Mouse (Mus musculus) heart, embryonic 12.5 days (tissue): ENCODE measurements around the gene Cpa4. TPM values are rescaled to one million over a fixed set of nuclear protein-coding genes. Genes with fewer than 3 reads are reported as not detected.

Experiments
- ATAC-seq: fragments of 200-750 bp; cut with Nextera tagmentation; 2 replicates; pipeline ENCODE4 v1.8.0; 2017; ENCODE audit warnings: moderate TSS enrichment, moderate library complexity; ENCODE audit not compliant: insufficient number of reproducible peaks, low FRiP score
- H3K27ac ChIP-seq: fragments of 300-500 bp; sonication (generic); 2 replicates; pipeline ENCODE4 v1.5.1; 2016; ENCODE audit warnings: mild to moderate bottlenecking, moderate library complexity; ENCODE audit not compliant: poor library complexity, severe bottlenecking
- H3K27me3 ChIP-seq: fragments of 300-500 bp; sonication (generic); replicated peaks from 2 replicates; pipeline ENCODE4 v1.6.1; 2016; ENCODE audit warnings: mild to moderate bottlenecking, moderate library complexity
- H3K36me3 ChIP-seq: fragments of 300-500 bp; sonication (generic); 2 replicates; pipeline ENCODE4 v1.6.1; 2016; ENCODE audit warnings: mild to moderate bottlenecking, moderate library complexity
- H3K4me1 ChIP-seq: fragments of 300-500 bp; sonication (generic); replicated peaks from 2 replicates; pipeline ENCODE4 v1.6.1; 2016; ENCODE audit warnings: mild to moderate bottlenecking
- H3K4me2 ChIP-seq: fragments of 300-500 bp; sonication (generic); 2 replicates; pipeline ENCODE4 v1.6.1; 2016; ENCODE audit warnings: mild to moderate bottlenecking, moderate library complexity
- H3K4me3 ChIP-seq: fragments of 300-500 bp; sonication (generic); 2 replicates; pipeline ENCODE4 v1.5.1; 2016; ENCODE audit warnings: mild to moderate bottlenecking
- H3K9ac ChIP-seq: fragments of 300-500 bp; sonication (generic); 2 replicates; pipeline ENCODE4 v1.6.1; 2016; ENCODE audit warnings: mild to moderate bottlenecking, moderate library complexity
- H3K9me3 ChIP-seq: fragments of 300-500 bp; sonication (generic); replicated peaks from 2 replicates; pipeline ENCODE4 v1.6.1; 2016; ENCODE audit warnings: mild to moderate bottlenecking, moderate library complexity
- whole genome bisulfite sequencing: fragments of 180-500 bp; shearing (Covaris S2); methylation state at CpG from one replicate; pipeline ENCODE4 v1.1.7; 2016; 5-methylcytosine and 5-hydroxymethylcytosine counted together
- polyA plus RNA-seq: library from polyadenylated mRNA; unstranded; fragments of >200 nt; fragmentation: Nextera tagmentation; extraction: Ambion mirVana; gene quantifications from 2 replicates; pipeline ENCODE4 v1.2.1, GENCODE M21; 2016

Gene Cpa4
- polyA plus RNA-seq, 1 experiment from 2014 or later = 2.9 TPM

GRCm38 (mm10) chr6:30552628-30553027, 15.5 kb upstream of the Cpa4 start:
- WGBS = 59% methylated on average over 6 of the region's 6 CpGs
- Histone ChIP-seq H3K9ac (no peak overlapping the region), H3K4me2 (no peak overlapping the region), H3K27me3 (no peaks in the 10 kb centered on the region), H3K9me3 (no peaks in the 10 kb centered on the region), H3K4me1 (peaks cover 25% of the 10 kb centered on the region), H3K36me3 (no peaks in the 10 kb centered on the region), H3K27ac (no peak overlapping the region), H3K4me3 (no peak overlapping the region)
- ATAC-seq = no peak

GRCm38 (mm10) chr6:30553381-30554010, 14.7 kb upstream of the Cpa4 start:
- H3K4me1 ChIP-seq = peaks cover 20% of the 10 kb centered on the region
- H3K4me2 ChIP-seq = no peak overlapping the region
- no peak overlapping the region for H3K27ac ChIP-seq
- H3K9me3 ChIP-seq = no peaks in the 10 kb centered on the region
- 73% methylated on average over 7 of the region's 7 CpGs for WGBS
- no peaks in the 10 kb centered on the region for H3K27me3 ChIP-seq
- H3K9ac ChIP-seq = no peak overlapping the region
- H3K36me3 ChIP-seq = no peaks in the 10 kb centered on the region
- no peak for ATAC-seq
- no peak overlapping the region for H3K4me3 ChIP-seq

- H3K4me3 ChIP-seq = no peak overlapping the region
- H3K9ac ChIP-seq = no peak overlapping the region
- H3K36me3 ChIP-seq = no peaks in the 10 kb centered on the region
- no peaks in the 10 kb centered on the region for H3K9me3 ChIP-seq
- no peak for ATAC-seq
- 82% methylated on average over 5 of the region's 5 CpGs for WGBS
- H3K27me3 ChIP-seq = no peaks in the 10 kb centered on the region
- H3K27ac ChIP-seq = no peak overlapping the region
- H3K4me2 ChIP-seq = no peak overlapping the region
- peaks cover 18% of the 10 kb centered on the region for H3K4me1 ChIP-seq
Observed at GRCm38 (mm10) chr6:30554092-30554491, 14.1 kb upstream of the Cpa4 start.

GRCm38 (mm10) chr6:30554621-30555170, 13.5 kb upstream of the Cpa4 start:
- WGBS = 94% methylated on average over 5 of the region's 5 CpGs
- Histone ChIP-seq H3K27me3 (no peaks in the 10 kb centered on the region), H3K9ac (no peak overlapping the region), H3K36me3 (no peaks in the 10 kb centered on the region), H3K9me3 (no peaks in the 10 kb centered on the region), H3K4me1 (peaks cover 12% of the 10 kb centered on the region), H3K4me2 (no peak overlapping the region), H3K27ac (no peak overlapping the region), H3K4me3 (no peak overlapping the region)
- ATAC-seq = no peak

- no peaks in the 10 kb centered on the region for H3K36me3 ChIP-seq
- no peak overlapping the region for H3K9ac ChIP-seq
- H3K4me2 ChIP-seq = no peak overlapping the region
- H3K4me1 ChIP-seq = peaks cover 12% of the 10 kb centered on the region
- ATAC-seq = no peak
- H3K27ac ChIP-seq = no peak overlapping the region
- no peak overlapping the region for H3K4me3 ChIP-seq
- no peaks in the 10 kb centered on the region for H3K27me3 ChIP-seq
- no peaks in the 10 kb centered on the region for H3K9me3 ChIP-seq
- WGBS = 21% methylated on average over 4 of the region's 9 CpGs
Observed at GRCm38 (mm10) chr6:30556080-30556479, 12.1 kb upstream of the Cpa4 start.

GRCm38 (mm10) chr6:30559726-30560125, 8.4 kb upstream of the Cpa4 start:
- Histone ChIP-seq H3K4me3 (no peak overlapping the region), H3K9ac (no peak overlapping the region), H3K27me3 (no peaks in the 10 kb centered on the region), H3K36me3 (no peaks in the 10 kb centered on the region), H3K4me1 (peaks cover 7% of the 10 kb centered on the region), H3K27ac (no peak overlapping the region), H3K4me2 (no peak overlapping the region), H3K9me3 (no peaks in the 10 kb centered on the region)
- ATAC-seq = no peak
- 52% methylated on average over 1 of the region's 1 CpGs for WGBS

- H3K4me3 ChIP-seq = no peak overlapping the region
- H3K9ac ChIP-seq = no peak overlapping the region
- no peaks in the 10 kb centered on the region for H3K36me3 ChIP-seq
- H3K9me3 ChIP-seq = no peaks in the 10 kb centered on the region
- no peak overlapping the region for H3K27ac ChIP-seq
- H3K27me3 ChIP-seq = no peaks in the 10 kb centered on the region
- ATAC-seq = no peak
- WGBS = 82% methylated on average over 4 of the region's 4 CpGs
- no peaks in the 10 kb centered on the region for H3K4me1 ChIP-seq
- H3K4me2 ChIP-seq = no peak overlapping the region
Observed at GRCm38 (mm10) chr6:30562132-30562531, 6.0 kb upstream of the Cpa4 start.

GRCm38 (mm10) chr6:30563575-30563974, 4.6 kb upstream of the Cpa4 start:
- H3K4me1 ChIP-seq = peaks cover 6% of the 10 kb centered on the region; the same call in 1 of the 2 replicates
- no peaks in the 10 kb centered on the region for H3K9me3 ChIP-seq
- H3K27me3 ChIP-seq = no peaks in the 10 kb centered on the region
- H3K4me3 ChIP-seq = no peak overlapping the region
- WGBS = 71% methylated on average over 6 of the region's 6 CpGs
- H3K36me3 ChIP-seq = no peaks in the 10 kb centered on the region
- ATAC-seq = no peak
- H3K9ac ChIP-seq = no peak overlapping the region
- H3K4me2 ChIP-seq = no peak overlapping the region
- no peak overlapping the region for H3K27ac ChIP-seq

- Histone ChIP-seq H3K27me3 (no peaks in the 10 kb centered on the region), H3K4me3 (no peak overlapping the region)
- WGBS = 88% methylated on average over 6 of the region's 6 CpGs
Observed at GRCm38 (mm10) chr6:30564051-30564450, 4.1 kb upstream of the Cpa4 start.

GRCm38 (mm10) chr6:30569331-30569730, 1.2 kb downstream of the Cpa4 start:
- whole genome bisulfite sequencing = 84% methylated on average over 10 of the region's 10 CpGs
- Histone ChIP-seq H3K4me1 (peaks cover 41% of the 10 kb centered on the region), H3K27ac (no peak overlapping the region)

More at GRCm38 (mm10) chr6:30564051-30564450, 4.1 kb upstream of the Cpa4 start:
- Histone ChIP-seq H3K9ac (no peak overlapping the region), H3K4me1 (peaks cover 8% of the 10 kb centered on the region; the same call in 1 of the 2 replicates), H3K27ac (no peak overlapping the region), H3K4me2 (no peak overlapping the region), H3K9me3 (no peaks in the 10 kb centered on the region), H3K36me3 (no peaks in the 10 kb centered on the region)
- no peak for ATAC-seq

GRCm38 (mm10) chr6:30570012-30570411, 1.8 kb downstream of the Cpa4 start:
- Histone ChIP-seq H3K27me3 (no peaks in the 10 kb centered on the region), H3K9ac (no peak overlapping the region), H3K4me3 (no peak overlapping the region), H3K4me2 (no peak overlapping the region), H3K36me3 (no peaks in the 10 kb centered on the region), H3K4me1 (peaks cover 45% of the 10 kb centered on the region), H3K27ac (no peak overlapping the region), H3K9me3 (no peaks in the 10 kb centered on the region)
- no peak for ATAC-seq
- 49% methylated on average over 5 of the region's 5 CpGs for WGBS

More at GRCm38 (mm10) chr6:30569331-30569730, 1.2 kb downstream of the Cpa4 start:
- Histone ChIP-seq H3K4me3 (no peak overlapping the region), H3K4me2 (no peak overlapping the region), H3K27me3 (no peaks in the 10 kb centered on the region), H3K36me3 (no peaks in the 10 kb centered on the region), H3K9me3 (no peaks in the 10 kb centered on the region), H3K9ac (no peak overlapping the region)
- ATAC-seq = no peak
